Mouse (Mus musculus): ENCODE results near the gene Sox5. TPM values are rescaled to one million over a fixed set of nuclear protein-coding genes. Genes with fewer than 3 reads are reported as not detected.

The Sox5 gene
- total RNA-seq, 2 experiments from 2014 or later, result 46.4 to 57.5 TPM

- no peak for DNase-seq (ENCODE audit: low spot score in 2 of 2)
- intact Hi-C loops (cut with DNase I), result no loop called here
Measured at GRCm38 (mm10) chr6:144610878-144611277, 170.9 kb downstream of the Sox5 start.

GRCm38 (mm10) chr6:144602883-144603282 lies 178.9 kb downstream of the Sox5 start:
- intact Hi-C loops (cut with DNase I), result no loop called here

GRCm38 (mm10) chr6:144600351-144600750 lies 181.4 kb downstream of the Sox5 start:
- no peak for DNase-seq (ENCODE audit: low spot score in 2 of 2)
- intact Hi-C loops (cut with DNase I), result no loop called here

More at GRCm38 (mm10) chr6:144602883-144603282, 178.9 kb downstream of the Sox5 start:
- DNase-seq (ENCODE audit: low spot score in 2 of 2), result no peak

GRCm38 (mm10) chr6:144598324-144598973 lies 183.3 kb downstream of the Sox5 start:
- intact Hi-C loops (cut with DNase I), result no loop called here
- DNase-seq (ENCODE audit: low spot score in 2 of 2), result no peak

- peak; percentile 23 to 89 for DNase-seq (ENCODE audit: low spot score in 2 of 2)
- intact Hi-C loops (cut with DNase I), result no loop called here
Measured at GRCm38 (mm10) chr6:144596536-144597210, 185.1 kb downstream of the Sox5 start.

- intact Hi-C loops (cut with DNase I), result no loop called here
- DNase-seq (ENCODE audit: low spot score in 2 of 2), result no peak
Measured at GRCm38 (mm10) chr6:144584854-144585253, 196.9 kb downstream of the Sox5 start.

GRCm38 (mm10) chr6:144584074-144584840 lies 197.5 kb downstream of the Sox5 start:
- DNase-seq (ENCODE audit: low spot score in 2 of 2), result no peak
- intact Hi-C loops (cut with DNase I), result no loop called here

GRCm38 (mm10) chr6:144579301-144579700 lies 202.5 kb downstream of the Sox5 start:
- peak in 1 of 2 experiments; percentile 36 for DNase-seq (ENCODE audit: low spot score in 2 of 2)
- intact Hi-C loops (cut with DNase I), result no loop called here

GRCm38 (mm10) chr6:144570850-144571249 lies 210.9 kb downstream of the Sox5 start:
- intact Hi-C loops (cut with DNase I), result no loop called here
- no peak for DNase-seq (ENCODE audit: low spot score in 2 of 2)

- DNase-seq (ENCODE audit: low spot score in 2 of 2), result no peak
- intact Hi-C loops (cut with DNase I), result no loop called here
Measured at GRCm38 (mm10) chr6:144565827-144566226, 215.9 kb downstream of the Sox5 start.

- intact Hi-C loops (cut with DNase I), result no loop called here
- DNase-seq (ENCODE audit: low spot score in 2 of 2), result no peak
Measured at GRCm38 (mm10) chr6:144561718-144562117, 220.1 kb downstream of the Sox5 start.

- DNase-seq (ENCODE audit: low spot score in 2 of 2), result no peak
- intact Hi-C loops (cut with DNase I), result no loop called here
Measured at GRCm38 (mm10) chr6:144560211-144560610, 221.6 kb downstream of the Sox5 start.

- intact Hi-C loops (cut with DNase I), result no loop called here
- DNase-seq (ENCODE audit: low spot score in 2 of 2), result no peak
Measured at GRCm38 (mm10) chr6:144553476-144553875, 228.3 kb downstream of the Sox5 start.

GRCm38 (mm10) chr6:144548991-144549390 lies 232.8 kb downstream of the Sox5 start:
- no peak for DNase-seq (ENCODE audit: low spot score in 2 of 2)

GRCm38 (mm10) chr6:144547141-144547540 lies 234.6 kb downstream of the Sox5 start:
- no peak for DNase-seq (ENCODE audit: low spot score in 2 of 2)
- intact Hi-C loops (cut with DNase I), result no loop called here

More at GRCm38 (mm10) chr6:144548991-144549390, 232.8 kb downstream of the Sox5 start:
- intact Hi-C loops (cut with DNase I), result no loop called here

GRCm38 (mm10) chr6:144545549-144545948 lies 236.2 kb downstream of the Sox5 start:
- no peak for DNase-seq (ENCODE audit: low spot score in 2 of 2)
- intact Hi-C loops (cut with DNase I), result no loop called here

GRCm38 (mm10) chr6:144541316-144541715 lies 240.5 kb downstream of the Sox5 start:
- intact Hi-C loops (cut with DNase I), result no loop called here
- no peak for DNase-seq (ENCODE audit: low spot score in 2 of 2)

- no peak for DNase-seq (ENCODE audit: low spot score in 2 of 2)
- intact Hi-C loops (cut with DNase I), result no loop called here
Measured at GRCm38 (mm10) chr6:144539439-144540192, 242.2 kb downstream of the Sox5 start.

GRCm38 (mm10) chr6:144523479-144523878 lies 258.3 kb downstream of the Sox5 start:
- no peak for DNase-seq (ENCODE audit: low spot score in 2 of 2)
- intact Hi-C loops (cut with DNase I), result no loop called here

GRCm38 (mm10) chr6:144518811-144519210 lies 263.0 kb downstream of the Sox5 start:
- intact Hi-C loops (cut with DNase I), result no loop called here

More at GRCm38 (mm10) chr6:144518811-144519210, 263.0 kb downstream of the Sox5 start:
- no peak for DNase-seq (ENCODE audit: low spot score in 2 of 2)
